Mouse (Mus musculus): ENCODE data around the gene Gm20696.

DNA sequence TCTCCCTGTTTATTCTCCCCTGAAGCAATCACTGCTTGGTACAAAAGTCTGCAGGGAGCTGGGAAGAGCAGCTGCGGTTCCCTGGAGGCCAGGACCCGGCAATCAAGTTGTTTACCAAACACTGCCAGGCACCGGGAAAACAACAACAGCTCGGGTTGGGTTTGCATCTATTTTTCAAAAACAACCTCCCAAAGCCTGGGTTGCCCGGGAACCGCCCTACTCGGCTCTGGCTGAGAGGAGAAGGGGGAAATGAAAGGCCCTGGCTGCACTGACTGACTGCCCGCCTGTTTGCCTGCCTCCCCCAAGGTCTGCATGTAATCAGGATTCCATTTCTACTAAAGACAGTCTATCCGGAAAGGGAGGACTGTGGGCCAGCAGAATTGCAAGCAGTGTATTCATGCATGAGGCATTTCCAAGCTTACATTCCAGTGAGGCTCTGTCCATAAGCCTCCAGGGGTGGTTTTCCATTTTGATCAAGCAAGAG lies 226.7 kb downstream of the Gm20696 start:
- TF ChIP-seq ZNF384 (IDR thresholded peaks at IDR 0.05; ENCODE audit: low read depth, low read length), result no peak
- TF ChIP-seq CHD2 (IDR thresholded peaks at IDR 0.05; ENCODE audit: low read depth, low read length), result no peak
- TF ChIP-seq HCFC1 (IDR thresholded peaks at IDR 0.05; ENCODE audit: borderline replicate concordance, insufficient read depth, low read length), result no peak
- no peak for TF ChIP-seq MAFK (IDR thresholded peaks at IDR 0.05; ENCODE audit: insufficient read depth, low read depth, low read length)
- no peak for TF ChIP-seq ZC3H11A (IDR thresholded peaks at IDR 0.05; ENCODE audit: borderline replicate concordance, low read depth, low read length)
